Mouse (Mus musculus) lung, embryonic 16.5 days (tissue): ENCODE results near the gene Cdh4. TPM values are rescaled to one million over a fixed set of nuclear protein-coding genes. Genes with fewer than 3 reads are reported as not detected.
A peak's percentile ranks its signal among the peaks of the same experiment; 100 is the strongest.

Experiments
- ATAC-seq: fragments of 200-750 bp; cut with Nextera tagmentation; 2 replicates; pipeline ENCODE4 v1.8.0; 2017; ENCODE audit warnings: low read depth, mild to moderate bottlenecking, moderate library complexity
- H3K27ac ChIP-seq: fragments of 300-500 bp; sonication (generic); 2 replicates; pipeline ENCODE4 v1.5.1; 2014; ENCODE audit warnings: mild to moderate bottlenecking, control low read depth, low read length
- H3K27me3 ChIP-seq: fragments of 300-500 bp; sonication (generic); 2 replicates; pipeline ENCODE4 v1.6.1; 2014; ENCODE audit warnings: low read depth, low read length, mixed read lengths; ENCODE audit not compliant: control insufficient read depth, insufficient read depth
- H3K36me3 ChIP-seq: fragments of 300-500 bp; sonication (generic); 2 replicates; pipeline ENCODE4 v1.6.1; 2014; ENCODE audit warnings: low read length; ENCODE audit not compliant: control insufficient read depth, insufficient read depth
- H3K4me1 ChIP-seq: fragments of 300-500 bp; sonication (generic); replicated peaks from 2 replicates; pipeline ENCODE4 v1.6.1; 2014; ENCODE audit warnings: low read length, mixed read lengths; ENCODE audit not compliant: control insufficient read depth, insufficient read depth
- H3K4me2 ChIP-seq: fragments of 300-500 bp; sonication (generic); 2 replicates; pipeline ENCODE4 v1.6.1; 2014; ENCODE audit warnings: low read depth, low read length, control low read depth
- H3K4me3 ChIP-seq: fragments of 300-500 bp; sonication (generic); 2 replicates; pipeline ENCODE4 v1.5.1; 2014; ENCODE audit warnings: mild to moderate bottlenecking, low read length, control low read depth
- H3K9ac ChIP-seq: fragments of 300-500 bp; sonication (generic); 2 replicates; pipeline ENCODE4 v1.6.1; 2014; ENCODE audit warnings: low read length, control low read depth
- H3K9me3 ChIP-seq: fragments of 300-500 bp; sonication (generic); 2 replicates; pipeline ENCODE4 v1.6.1; 2016; ENCODE audit warnings: low read length; ENCODE audit not compliant: control insufficient read depth
- WGBS: fragments of 180-500 bp; shearing (Covaris S2); extraction: QIAGEN DNeasy Blood & Tissue Kit; methylation state at CpG from one replicate; pipeline ENCODE4 v1.1.7; 2014; 5-methylcytosine and 5-hydroxymethylcytosine counted together
- polyA plus RNA-seq: library from polyadenylated mRNA; unstranded; fragments of >200 nt; fragmentation: Nextera tagmentation; extraction: Ambion mirVana; gene quantifications from 2 replicates; pipeline ENCODE4 v1.2.1, GENCODE M21; 2015

Cdh4 gene
- polyA plus RNA-seq, 1 experiment from 2014 or later = 7.0 TPM

DNA sequence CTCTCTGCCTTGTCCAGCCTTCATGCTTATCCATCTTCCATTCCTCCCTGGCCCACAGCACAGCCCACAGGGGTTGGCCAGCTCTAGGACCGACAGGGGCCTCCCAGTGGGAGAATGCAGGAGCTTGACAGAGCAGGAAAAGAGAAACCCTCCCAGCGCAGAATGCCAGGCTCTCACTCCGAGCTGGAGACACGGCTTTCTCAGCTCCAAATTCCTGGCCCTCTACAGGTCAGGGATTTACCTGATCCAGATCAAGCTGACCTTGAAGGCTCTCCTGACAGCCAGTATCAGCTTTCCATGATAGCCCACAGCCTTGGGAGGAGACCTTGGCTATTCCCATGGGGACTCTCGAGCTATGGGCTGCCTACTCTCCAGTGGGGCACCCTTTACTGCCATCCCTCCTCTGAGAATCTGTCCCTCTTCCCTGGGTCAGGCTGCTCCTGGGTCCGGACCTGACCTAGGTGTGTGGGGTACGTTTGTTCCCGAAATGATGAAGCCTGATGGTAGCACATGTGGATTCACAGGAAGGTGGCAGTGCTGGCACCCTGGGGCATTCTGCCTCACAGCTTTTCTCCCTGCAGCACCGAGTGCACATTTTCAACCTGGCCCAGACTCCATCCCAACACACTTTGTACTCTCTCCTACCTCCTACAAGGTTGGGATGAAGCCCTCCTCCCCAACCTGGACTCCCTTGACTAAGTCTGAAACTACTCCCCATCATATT lies 319.6 kb downstream of the Cdh4 start:
- H3K27me3 ChIP-seq = peaks cover 16% of the 10 kb centered on the region
- WGBS = 54% methylated on average over 9 of the region's 9 CpGs
- no peak overlapping the region for H3K27ac ChIP-seq
- peaks cover 2% of the 10 kb centered on the region for H3K4me1 ChIP-seq
- no peak for ATAC-seq
- no peak overlapping the region for H3K4me3 ChIP-seq
- no peak overlapping the region for H3K4me2 ChIP-seq
- no peaks in the 10 kb centered on the region for H3K9me3 ChIP-seq
- no peak overlapping the region for H3K9ac ChIP-seq
- no peaks in the 10 kb centered on the region for H3K36me3 ChIP-seq

- Histone ChIP-seq H3K27ac (no peak overlapping the region), H3K4me1 (peaks cover 8% of the 10 kb centered on the region), H3K4me3 (no peak overlapping the region), H3K4me2 (no peak overlapping the region), H3K27me3 (peaks cover 24% of the 10 kb centered on the region), H3K36me3 (no peaks in the 10 kb centered on the region), H3K9me3 (no peaks in the 10 kb centered on the region), H3K9ac (no peak overlapping the region)
- ATAC-seq = no peak
- 66% methylated on average over 13 of the region's 13 CpGs for WGBS
Observed at GRCm38 (mm10) chr2:179762521-179763305, 320.5 kb downstream of the Cdh4 start.

- no peaks in the 10 kb centered on the region for H3K36me3 ChIP-seq
- H3K9me3 ChIP-seq = no peaks in the 10 kb centered on the region
- H3K9ac ChIP-seq = no peak overlapping the region
- peaks cover 18% of the 10 kb centered on the region for H3K4me1 ChIP-seq
- H3K4me3 ChIP-seq = no peak overlapping the region
- H3K4me2 ChIP-seq = no peak overlapping the region
- no peak for ATAC-seq
- no peak overlapping the region for H3K27ac ChIP-seq
- WGBS = 62% methylated on average over 2 of the region's 2 CpGs
- H3K27me3 ChIP-seq = peaks cover 33% of the 10 kb centered on the region
Observed at GRCm38 (mm10) chr2:179764460-179764859, 322.2 kb downstream of the Cdh4 start.

GRCm38 (mm10) chr2:179766664-179767526 lies 324.7 kb downstream of the Cdh4 start:
- Histone ChIP-seq H3K9ac (no peak overlapping the region), H3K36me3 (no peaks in the 10 kb centered on the region), H3K27me3 (peaks cover 33% of the 10 kb centered on the region), H3K4me3 (no peak overlapping the region), H3K4me2 (no peak overlapping the region), H3K4me1 (peaks cover 24% of the 10 kb centered on the region), H3K27ac (no peak overlapping the region), H3K9me3 (no peaks in the 10 kb centered on the region)
- 15% methylated on average over 16 of the region's 16 CpGs for WGBS
- no peak for ATAC-seq

- Histone ChIP-seq H3K36me3 (no peaks in the 10 kb centered on the region), H3K27ac (no peak overlapping the region), H3K9ac (no peak overlapping the region), H3K27me3 (peaks cover 33% of the 10 kb centered on the region), H3K4me3 (no peak overlapping the region), H3K4me1 (peaks cover 24% of the 10 kb centered on the region), H3K4me2 (no peak overlapping the region), H3K9me3 (no peaks in the 10 kb centered on the region)
- 15% methylated on average over 9 of the region's 9 CpGs for WGBS
- ATAC-seq = no peak
Observed at GRCm38 (mm10) chr2:179767527-179767849, 325.3 kb downstream of the Cdh4 start.

DNA sequence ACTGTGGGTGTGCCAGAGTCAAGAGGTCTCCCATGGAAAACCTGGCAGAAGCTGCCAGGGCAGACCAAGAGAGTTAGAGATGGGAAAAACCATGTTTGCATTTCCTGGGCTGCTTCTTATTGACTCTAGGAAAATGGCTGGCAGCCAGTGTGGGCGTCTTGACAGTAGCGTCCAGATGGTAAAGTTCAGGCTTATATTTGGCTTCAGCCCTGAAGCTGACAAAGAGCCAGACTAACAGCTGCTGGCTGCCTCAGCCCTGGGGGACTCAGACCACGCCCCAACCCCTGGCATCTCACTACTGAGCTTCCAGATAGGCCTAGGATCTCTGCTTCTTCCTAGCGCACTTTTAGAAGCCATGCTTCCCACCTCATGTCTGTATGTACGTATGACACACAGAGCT lies 326.9 kb downstream of the Cdh4 start:
- Histone ChIP-seq H3K9ac (no peak overlapping the region), H3K4me1 (peaks cover 24% of the 10 kb centered on the region), H3K27ac (peak overlapping the region; percentile 3; the same call in 1 of the 2 replicates), H3K4me2 (no peak overlapping the region), H3K27me3 (peaks cover 33% of the 10 kb centered on the region), H3K4me3 (no peak overlapping the region), H3K9me3 (no peaks in the 10 kb centered on the region), H3K36me3 (no peaks in the 10 kb centered on the region)
- WGBS = 31% methylated on average over 5 of the region's 5 CpGs
- ATAC-seq = peak; percentile 91

DNA sequence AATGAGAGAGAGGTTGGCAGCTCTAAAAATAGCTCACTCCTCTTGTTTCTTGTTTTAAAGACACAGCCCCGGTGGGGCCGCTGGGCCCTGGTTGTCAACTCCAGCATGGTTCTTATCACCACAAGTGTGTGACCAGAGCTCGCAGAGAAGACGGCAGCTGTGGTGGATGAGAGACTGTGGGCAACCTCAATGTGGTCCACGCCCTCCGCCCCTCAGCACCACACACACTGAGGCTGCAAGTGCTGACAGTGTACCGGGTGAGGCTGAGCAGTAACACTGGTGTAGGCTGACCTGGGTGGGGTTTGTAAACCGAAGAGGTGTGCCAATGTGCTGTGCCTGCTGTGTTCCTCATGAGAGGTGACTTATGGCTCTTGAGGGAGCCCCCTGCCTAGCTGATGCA lies 327.7 kb downstream of the Cdh4 start:
- peaks cover 32% of the 10 kb centered on the region for H3K4me1 ChIP-seq
- no peak overlapping the region for H3K4me2 ChIP-seq

DNA sequence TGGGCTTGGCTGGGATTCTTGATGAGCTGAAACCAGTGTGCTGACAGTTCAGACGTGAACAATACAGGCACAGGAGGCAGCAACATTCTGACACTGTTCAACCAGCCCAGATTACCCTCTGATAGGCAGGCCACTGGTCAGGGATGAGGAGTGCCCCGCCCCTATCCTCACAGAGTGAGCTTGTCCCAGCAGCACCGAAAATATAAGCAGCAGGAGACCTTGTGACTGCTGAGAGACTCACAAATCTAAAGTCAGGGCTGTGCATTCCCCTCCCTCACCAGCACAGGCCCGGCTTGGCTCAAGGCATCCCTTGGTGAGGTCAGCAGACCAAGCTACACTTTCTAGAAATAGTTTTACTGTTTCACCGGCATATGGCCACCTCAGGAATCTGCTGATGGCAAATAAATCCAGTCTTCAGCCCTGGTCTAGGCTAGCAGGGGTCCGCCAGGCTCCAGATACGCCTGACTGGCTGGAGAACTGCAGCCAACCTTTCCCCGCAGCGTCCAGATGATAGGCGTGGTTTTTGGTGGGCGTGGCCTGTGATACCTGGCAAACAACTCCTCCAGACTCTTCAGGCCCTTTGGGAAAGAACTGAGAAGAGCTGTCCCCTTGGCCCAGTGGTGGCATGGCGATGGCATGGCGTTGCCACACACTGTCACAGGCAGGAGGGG lies 332.3 kb downstream of the Cdh4 start:
- Histone ChIP-seq H3K9me3 (no peaks in the 10 kb centered on the region), H3K4me3 (no peak overlapping the region), H3K9ac (no peak overlapping the region), H3K27me3 (peaks cover 2% of the 10 kb centered on the region; the same call in 1 of the 2 replicates), H3K36me3 (no peaks in the 10 kb centered on the region), H3K27ac (no peak overlapping the region), H3K4me2 (no peak overlapping the region), H3K4me1 (peaks cover 22% of the 10 kb centered on the region)
- ATAC-seq = peak; percentile 37; the same call in 1 of the 2 replicates
- WGBS = 14% methylated on average over 13 of the region's 13 CpGs

More for the DNA sequence above, 327.7 kb downstream of the Cdh4 start:
- Histone ChIP-seq H3K27me3 (peaks cover 35% of the 10 kb centered on the region), H3K36me3 (no peaks in the 10 kb centered on the region), H3K9ac (no peak overlapping the region), H3K27ac (no peak overlapping the region), H3K4me3 (no peak overlapping the region), H3K9me3 (no peaks in the 10 kb centered on the region)
- 55% methylated on average over 8 of the region's 8 CpGs for WGBS
- ATAC-seq = no peak
